33 mouse cellular contexts compared by ENCODE assay signal in genomic region chr14:60194606-60195005, GRCm38 (mm10). TPM values are rescaled to one million over a fixed set of nuclear protein-coding genes. Genes with fewer than 3 reads are reported as not detected.
"Had no signal": no experiment of that assay in that cellular context is flagged by ENCODE, and none has a peak within 500 bp of the region (broad histone marks: within the 10 kb centered on the region; RNA-seq: fewer than 3 reads in every experiment).

No protein-coding gene starts in this region.

- ATAC-seq: hindbrain, embryonic 16.5 days; inflammation-experienced regulatory T-cells, adult 6 months; intestine, embryonic 15.5 days; intestine, postnatal 0 days had no signal

- H3K4me3 ChIP-seq: gastrocnemius, adult 2 months; heart, adult 2 months; heart, embryonic 13.5 days; heart, embryonic 15.5 days; hindbrain, embryonic 10.5 days; hindbrain, embryonic 12.5 days; intestine, embryonic 15.5 days; layer of hippocampus, adult 2 months; limb, embryonic 12.5 days; liver, embryonic 13.5 days; liver, embryonic 15.5 days had no signal

- H3K27ac ChIP-seq: gastrocnemius, adult 2 months; heart, adult 2 months; heart, embryonic 13.5 days; heart, embryonic 15.5 days; hindbrain, embryonic 10.5 days; hindbrain, embryonic 12.5 days; hindbrain, embryonic 14.5 days; intestine, embryonic 15.5 days; layer of hippocampus, adult 2 months; limb, embryonic 12.5 days; liver, embryonic 13.5 days; liver, embryonic 15.5 days had no signal

- H3K4me1 ChIP-seq: hindbrain, embryonic 10.5 days; hindbrain, embryonic 12.5 days; intestine, embryonic 15.5 days; limb, embryonic 12.5 days; liver, embryonic 13.5 days; liver, embryonic 15.5 days had no signal

- H3K9me3 ChIP-seq: heart, embryonic 13.5 days; heart, embryonic 15.5 days; hindbrain, embryonic 10.5 days; hindbrain, embryonic 12.5 days; intestine, embryonic 15.5 days; limb, embryonic 12.5 days; liver, embryonic 13.5 days; liver, embryonic 15.5 days had no signal

- H3K27me3 ChIP-seq: heart, embryonic 13.5 days; heart, embryonic 15.5 days; hindbrain, embryonic 12.5 days; intestine, embryonic 15.5 days; limb, embryonic 12.5 days; liver, embryonic 13.5 days; liver, embryonic 15.5 days had no signal

- H3K9ac ChIP-seq: heart, embryonic 13.5 days; heart, embryonic 15.5 days; hindbrain, embryonic 12.5 days; hindbrain, embryonic 14.5 days; intestine, embryonic 15.5 days; limb, embryonic 12.5 days; liver, embryonic 13.5 days; liver, embryonic 15.5 days had no signal

- DNase-seq: gastrocnemius, adult 2 months; gastrocnemius, postnatal 10 days; gastrocnemius, postnatal 25 days; heart, adult 11 months; heart, adult 2 months; heart, postnatal 14 days; heart, postnatal 36 days; kidney, adult 18-20 months; kidney, adult 8-10 months; kidney, postnatal 10 days; kidney, postnatal 25 days; kidney, postnatal 4 days; left cerebral cortex, postnatal 4 days; liver; liver, embryonic 13.5 days had no signal

- H3K36me3 ChIP-seq: heart, embryonic 13.5 days; heart, embryonic 15.5 days; hindbrain, embryonic 10.5 days; hindbrain, embryonic 12.5 days; intestine, embryonic 15.5 days; limb, embryonic 12.5 days; liver, embryonic 13.5 days; liver, embryonic 15.5 days had no signal

RNA-seq across cellular contexts. Expression of gene Nupl1, which starts 56.6 kb away (rescaled TPM):
- total RNA-seq: gastrocnemius, adult 2 months; gastrocnemius, postnatal 10 days; gastrocnemius, postnatal 25 days; gastrocnemius, postnatal 4 days; heart, adult 2 months; heart, postnatal 36 days; left cerebral cortex, postnatal 4 days had no signal
- polyA plus RNA-seq: heart, adult 2 months; heart, embryonic 11.5 days; heart, embryonic 13.5 days; heart, embryonic 15.5 days; inflammation-experienced regulatory T-cells, adult 6 months; intestine, postnatal 0 days; kidney, embryonic 14.5 days; kidney, embryonic 16.5 days; limb, embryonic 12.5 days; limb, embryonic 14.5 days; liver, embryonic 11.5 days; liver, embryonic 13.5 days had no signal
